8 mouse cellular contexts compared by ENCODE assay signal in the genomic region with DNA sequence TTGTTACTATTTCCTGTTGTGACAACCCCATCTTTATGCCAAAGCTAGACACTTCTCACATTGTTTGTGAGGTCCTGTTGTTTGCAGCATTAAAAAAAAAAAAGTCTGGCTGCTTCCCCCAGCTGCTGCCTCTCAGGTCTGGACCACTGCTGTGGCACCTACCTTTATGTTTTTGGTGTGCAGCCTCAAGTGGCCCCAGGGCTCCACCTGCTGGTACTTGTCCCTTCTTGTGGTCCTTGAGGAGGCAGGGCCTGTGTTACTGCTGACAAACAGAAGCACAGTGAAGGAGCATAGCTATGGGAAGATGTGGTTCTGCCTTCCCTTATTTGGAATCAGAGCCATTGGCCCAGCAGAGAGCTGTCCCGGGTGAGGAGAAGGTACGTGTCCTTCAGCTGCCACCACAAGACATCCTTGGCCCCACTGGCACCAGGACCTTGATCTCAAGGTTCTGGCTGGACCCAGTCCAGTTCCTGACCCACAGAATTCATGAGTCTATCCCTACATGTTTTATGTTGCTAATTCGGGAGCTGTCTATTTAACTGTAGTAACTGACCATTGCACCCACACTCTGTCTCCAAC. TPM values are rescaled to one million over a fixed set of nuclear protein-coding genes. Genes with fewer than 3 reads are reported as not detected.
A peak's percentile ranks its signal among the peaks of the same experiment; 100 is the strongest.
DNase-seq lines count a peak whose midpoint lies in the region; ATAC-seq lines count a peak whose summit lies in the region.

No protein-coding gene starts in this region.

- H3K36me3 ChIP-seq in intestine, embryonic 15.5 days = no peaks in the 10 kb centered on the region
- H3K36me3 ChIP-seq in intestine, embryonic 16.5 days (ENCODE audit: control insufficient read depth, insufficient read depth, low read length) = no peaks in the 10 kb centered on the region
- H3K36me3 ChIP-seq in embryonic facial prominence, embryonic 10.5 days (replicated peaks) = no peaks in the 10 kb centered on the region
- no peaks in the 10 kb centered on the region for H3K36me3 ChIP-seq in lung, embryonic 16.5 days (ENCODE audit: control insufficient read depth, insufficient read depth, low read length)

- 48% methylated on average over 3 of the region's 3 CpGs for WGBS in intestine, embryonic 15.5 days
- WGBS in intestine, embryonic 16.5 days = 55% methylated on average over 3 of the region's 3 CpGs
- 53% methylated on average over 3 of the region's 3 CpGs for WGBS in embryonic facial prominence, embryonic 10.5 days
- WGBS in lung, embryonic 16.5 days = 60% methylated on average over 3 of the region's 3 CpGs

- H3K4me3 ChIP-seq in intestine, embryonic 15.5 days (replicated peaks) = no peak overlapping the region
- H3K4me3 ChIP-seq in intestine, embryonic 16.5 days (ENCODE audit: low read length) = no peak overlapping the region
- H3K4me3 ChIP-seq in embryonic facial prominence, embryonic 10.5 days = no peak overlapping the region
- H3K4me3 ChIP-seq in lung, embryonic 16.5 days (ENCODE audit: low read length) = no peak overlapping the region

- no peak overlapping the region for H3K4me2 ChIP-seq in intestine, embryonic 15.5 days (replicated peaks)
- H3K4me2 ChIP-seq in intestine, embryonic 16.5 days (ENCODE audit: low read depth, low read length) = no peak overlapping the region
- H3K4me2 ChIP-seq in lung, embryonic 16.5 days (ENCODE audit: low read depth, low read length) = no peak overlapping the region

- H3K27ac ChIP-seq in intestine, embryonic 15.5 days = no peak overlapping the region
- no peak overlapping the region for H3K27ac ChIP-seq in intestine, embryonic 16.5 days (ENCODE audit: low read length)
- H3K27ac ChIP-seq in embryonic facial prominence, embryonic 10.5 days (replicated peaks) = no peak overlapping the region
- H3K27ac ChIP-seq in lung, embryonic 16.5 days (ENCODE audit: low read length) = no peak overlapping the region

- H3K9ac ChIP-seq in intestine, embryonic 15.5 days = no peak overlapping the region
- H3K9ac ChIP-seq in intestine, embryonic 16.5 days (ENCODE audit: low read depth, low read length) = no peak overlapping the region
- H3K9ac ChIP-seq in lung, embryonic 16.5 days (ENCODE audit: low read length) = no peak overlapping the region

- no peaks in the 10 kb centered on the region for H3K9me3 ChIP-seq in intestine, embryonic 15.5 days
- H3K9me3 ChIP-seq in intestine, embryonic 16.5 days (ENCODE audit: control insufficient read depth, low read length) = no peaks in the 10 kb centered on the region
- no peaks in the 10 kb centered on the region for H3K9me3 ChIP-seq in embryonic facial prominence, embryonic 10.5 days
- H3K9me3 ChIP-seq in lung, embryonic 16.5 days (ENCODE audit: control insufficient read depth, low read length) = no peaks in the 10 kb centered on the region

- DNase-seq in CD4-positive helper T cell, adult 2 months (ENCODE audit: low read depth, low spot score) = peak; percentile 74
- peak; percentile 39 for DNase-seq in embryonic facial prominence, embryonic 10.5 days (ENCODE audit: low spot score)
- peak; percentile 76 to 77 for DNase-seq in spleen, postnatal 36 days (ENCODE audit: low spot score in 2 of 2)
- DNase-seq in gastrocnemius, adult 18-20 months (ENCODE audit: low spot score) = no peak

- H3K4me1 ChIP-seq in intestine, embryonic 15.5 days (replicated peaks) = peaks cover 3% of the 10 kb centered on the region; the same call in 1 of the 2 replicates
- peaks cover 6% of the 10 kb centered on the region; the same call in 1 of the 2 replicates for H3K4me1 ChIP-seq in intestine, embryonic 16.5 days (ENCODE audit: control insufficient read depth, insufficient read depth, low read length)
- peaks cover 14% of the 10 kb centered on the region for H3K4me1 ChIP-seq in embryonic facial prominence, embryonic 10.5 days
- H3K4me1 ChIP-seq in lung, embryonic 16.5 days (replicated peaks; ENCODE audit: control insufficient read depth, insufficient read depth, low read length) = no peaks in the 10 kb centered on the region

- H3K27me3 ChIP-seq in intestine, embryonic 15.5 days (replicated peaks) = no peaks in the 10 kb centered on the region
- no peaks in the 10 kb centered on the region for H3K27me3 ChIP-seq in intestine, embryonic 16.5 days (replicated peaks; ENCODE audit: control insufficient read depth, insufficient read depth, low read length)
- H3K27me3 ChIP-seq in embryonic facial prominence, embryonic 10.5 days (replicated peaks; ENCODE audit: low read depth, poor library complexity, severe bottlenecking) = peaks cover 36% of the 10 kb centered on the region
- H3K27me3 ChIP-seq in lung, embryonic 16.5 days (ENCODE audit: control insufficient read depth, insufficient read depth, low read depth, low read length) = no peaks in the 10 kb centered on the region; the same call in 1 of the 2 replicates

- ATAC-seq in intestine, embryonic 15.5 days = 0 out of 2 replicates have a peak, but pooled peaks have one; percentile 11
- no peak for ATAC-seq in intestine, embryonic 16.5 days
- ATAC-seq in activated CD4-positive, CD25-positive, alpha-beta regulatory T cell, adult 4 months = peak; percentile 46
- 0 out of 2 replicates have a peak, but pooled peaks have one; percentile 32 for ATAC-seq in lung, embryonic 16.5 days (ENCODE audit: low read depth)

RNA-seq across cellular contexts. Expression of a gene that starts 6.2 kb away (rescaled TPM):
- polyA plus RNA-seq in intestine, embryonic 15.5 days (2015; fragmentation: Nextera tagmentation; extraction: Ambion mirVana) = 5.3 and 7.1 TPM in 2 replicates
- polyA plus RNA-seq in intestine, embryonic 16.5 days (2015; fragmentation: Nextera tagmentation; extraction: Ambion mirVana) = 5.0 and 6.4 TPM in 2 replicates
- 10 to 100 TPM; 55.0 to 72.9 TPM for polyA plus RNA-seq in activated CD4-positive, CD25-positive, alpha-beta regulatory T cell, adult 4 months (2017; shearing (Covaris generic))
- 6.0 and 7.9 TPM in 2 replicates for polyA plus RNA-seq in embryonic facial prominence, embryonic 10.5 days (2016; fragmentation: Nextera tagmentation; extraction: Ambion mirVana)
- 6.5 and 8.0 TPM in 2 replicates for polyA plus RNA-seq in lung, embryonic 16.5 days (2015; fragmentation: Nextera tagmentation; extraction: Ambion mirVana)
- total RNA-seq in gastrocnemius, adult 18-20 months (2021) = not detected

RNA-seq across cellular contexts. Expression of a gene that starts 30.2 kb away (rescaled TPM):
- polyA plus RNA-seq in intestine, embryonic 15.5 days (2015; fragmentation: Nextera tagmentation; extraction: Ambion mirVana) = 16.0 and 17.0 TPM in 2 replicates
- 19.2 and 20.9 TPM in 2 replicates for polyA plus RNA-seq in intestine, embryonic 16.5 days (2015; fragmentation: Nextera tagmentation; extraction: Ambion mirVana)
- polyA plus RNA-seq in activated CD4-positive, CD25-positive, alpha-beta regulatory T cell, adult 4 months (2017; shearing (Covaris generic)) = 1 to 10 TPM; 3.3 to 3.8 TPM
- polyA plus RNA-seq in embryonic facial prominence, embryonic 10.5 days (2016; fragmentation: Nextera tagmentation; extraction: Ambion mirVana) = 0.54 and 0.72 TPM in 2 replicates
- 4.4 and 4.6 TPM in 2 replicates for polyA plus RNA-seq in lung, embryonic 16.5 days (2015; fragmentation: Nextera tagmentation; extraction: Ambion mirVana)
- 1 to 10 TPM; 1.7 to 2.4 TPM for total RNA-seq in gastrocnemius, adult 18-20 months (2021)

RNA-seq across cellular contexts. Expression of a gene that starts 42.7 kb away (rescaled TPM):
- 1.2 and 1.9 TPM in 2 replicates for polyA plus RNA-seq in intestine, embryonic 15.5 days (2015; fragmentation: Nextera tagmentation; extraction: Ambion mirVana)
- polyA plus RNA-seq in intestine, embryonic 16.5 days (2015; fragmentation: Nextera tagmentation; extraction: Ambion mirVana) = 2.4 and 2.5 TPM in 2 replicates
- polyA plus RNA-seq in activated CD4-positive, CD25-positive, alpha-beta regulatory T cell, adult 4 months (2017; shearing (Covaris generic)) = 10 to 100 TPM; 16.4 to 23.9 TPM
- 0.55 TPM in 1 of 2 replicates, not detected in the other for polyA plus RNA-seq in embryonic facial prominence, embryonic 10.5 days (2016; fragmentation: Nextera tagmentation; extraction: Ambion mirVana)
- 1.4 and 1.5 TPM in 2 replicates for polyA plus RNA-seq in lung, embryonic 16.5 days (2015; fragmentation: Nextera tagmentation; extraction: Ambion mirVana)
- under 1 TPM; 0.78 TPM for total RNA-seq in gastrocnemius, adult 18-20 months (2021)

RNA-seq across cellular contexts. Expression of a gene that starts 55.6 kb away (rescaled TPM):
- 9.0 and 9.2 TPM in 2 replicates for polyA plus RNA-seq in intestine, embryonic 15.5 days (2015; fragmentation: Nextera tagmentation; extraction: Ambion mirVana)
- polyA plus RNA-seq in intestine, embryonic 16.5 days (2015; fragmentation: Nextera tagmentation; extraction: Ambion mirVana) = 11.5 and 13.5 TPM in 2 replicates
- 10 to 100 TPM; 18.6 to 41.7 TPM for polyA plus RNA-seq in activated CD4-positive, CD25-positive, alpha-beta regulatory T cell, adult 4 months (2017; shearing (Covaris generic))
- 3.6 and 4.0 TPM in 2 replicates for polyA plus RNA-seq in embryonic facial prominence, embryonic 10.5 days (2016; fragmentation: Nextera tagmentation; extraction: Ambion mirVana)
- polyA plus RNA-seq in lung, embryonic 16.5 days (2015; fragmentation: Nextera tagmentation; extraction: Ambion mirVana) = 8.9 and 9.1 TPM in 2 replicates
- total RNA-seq in gastrocnemius, adult 18-20 months (2021) = 1 to 10 TPM; 1.4 to 2.2 TPM
